ENCODE assay signal across 11 mouse cellular contexts in the genomic region with DNA sequence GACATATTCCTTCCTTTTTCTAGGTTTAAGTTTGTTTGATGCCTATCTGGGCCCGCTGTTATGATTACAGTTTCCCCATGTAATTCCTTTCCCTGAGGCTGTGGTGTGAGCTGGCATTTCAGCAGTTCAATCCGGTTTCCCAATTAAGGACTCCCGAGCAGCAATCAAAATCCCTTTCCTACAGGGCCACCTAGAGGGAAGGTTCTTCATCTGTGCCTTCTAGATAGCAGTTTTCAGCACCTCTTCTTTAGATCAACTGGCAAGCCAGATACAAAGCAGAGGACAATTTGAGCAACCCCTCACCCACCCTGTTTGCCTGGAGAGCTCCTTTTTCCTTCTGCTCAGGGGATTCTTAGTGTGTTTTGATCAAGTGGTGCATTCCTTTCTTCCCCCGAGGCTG. TPM values are rescaled to one million over a fixed set of nuclear protein-coding genes. Genes with fewer than 3 reads are reported as not detected.
DNase-seq lines count a peak whose midpoint lies in the region.
"Had no signal": no experiment of that assay in that cellular context is flagged by ENCODE, and none has a peak within 500 bp of the region (broad histone marks: within the 10 kb centered on the region; RNA-seq: fewer than 3 reads in every experiment).

No protein-coding gene starts in this region.

- no peaks in the 10 kb centered on the region for H3K9me3 ChIP-seq in forebrain, embryonic 10.5 days
- H3K9me3 ChIP-seq: embryonic facial prominence, embryonic 15.5 days; neural tube, embryonic 12.5 days had no signal

- DNase-seq in gastrocnemius, postnatal 10 days, result peak; percentile 31
- no peak for DNase-seq in gastrocnemius, postnatal 4 days (ENCODE audit: low spot score in 2 of 2)
- peak; percentile 21 for DNase-seq in thymus, postnatal 25 days
- no peak for DNase-seq in thymus, postnatal 0 days (ENCODE audit: low spot score)
- DNase-seq in hindlimb bud, embryonic 11.5 days (ENCODE audit: extremely low spot score, low read depth, low spot score), result peak; percentile 76
- DNase-seq in natural killer cell, adult 2 months (ENCODE audit: low spot score in 2 of 2), result no peak
- no peak for DNase-seq in forebrain, embryonic 10.5 days (ENCODE audit: extremely low spot score, low spot score)
- no peak for DNase-seq in yolk sac, embryonic 10.5 days (ENCODE audit: low spot score)

- 79% methylated on average over 4 of the region's 4 CpGs for WGBS in forebrain, embryonic 10.5 days

- H3K27me3 ChIP-seq in forebrain, embryonic 10.5 days (ENCODE audit: poor library complexity, severe bottlenecking), result peaks cover 16% of the 10 kb centered on the region

- no peak overlapping the region for H3K4me3 ChIP-seq in forebrain, embryonic 10.5 days
- H3K4me3 ChIP-seq: embryonic facial prominence, embryonic 15.5 days; neural tube, embryonic 12.5 days had no signal

- peaks cover 43% of the 10 kb centered on the region for H3K36me3 ChIP-seq in forebrain, embryonic 10.5 days (replicated peaks)

- H3K4me1 ChIP-seq in forebrain, embryonic 10.5 days, result no peaks in the 10 kb centered on the region
- H3K4me1 ChIP-seq: embryonic facial prominence, embryonic 15.5 days; neural tube, embryonic 12.5 days had no signal

- no peak overlapping the region for H3K27ac ChIP-seq in forebrain, embryonic 10.5 days
- H3K27ac ChIP-seq: embryonic facial prominence, embryonic 15.5 days; neural tube, embryonic 12.5 days had no signal

RNA-seq across cellular contexts. Expression of a gene that starts 14.0 kb away (rescaled TPM):
- under 1 TPM in 1 of 2 experiments, not detected in 1; 0.14 TPM for total RNA-seq in gastrocnemius, postnatal 10 days (2021)
- under 1 TPM in 1 of 2 experiments, not detected in 1; 0.20 TPM for total RNA-seq in gastrocnemius, postnatal 4 days (2021)
- 0.12 and 0.20 TPM in 2 replicates for polyA plus RNA-seq in thymus, postnatal 0 days (2015; fragmentation: Nextera tagmentation; extraction: Ambion mirVana)
- polyA plus RNA-seq in forebrain, embryonic 10.5 days (2016; fragmentation: Nextera tagmentation; extraction: Ambion mirVana), result 0.14 TPM in 1 of 2 replicates, not detected in the other
- polyA plus RNA-seq: limb, embryonic 11.5 days; neural tube, embryonic 12.5 days had no signal

RNA-seq across cellular contexts. Expression of a gene that starts 22.6 kb away (rescaled TPM):
- total RNA-seq in gastrocnemius, postnatal 10 days (2021), result 1 to 10 TPM; 8.3 to 8.9 TPM
- total RNA-seq in gastrocnemius, postnatal 4 days (2021), result 10 to 100 TPM; 10.4 to 10.9 TPM
- 3.0 and 3.2 TPM in 2 replicates for polyA plus RNA-seq in thymus, postnatal 0 days (2015; fragmentation: Nextera tagmentation; extraction: Ambion mirVana)
- polyA plus RNA-seq in forebrain, embryonic 10.5 days (2016; fragmentation: Nextera tagmentation; extraction: Ambion mirVana), result 7.1 and 7.3 TPM in 2 replicates

Comparison
In these comparisons a context has a peak if more than half of its experiments do, and no peak if none do; other contexts are left out.
1. DNase-seq: peak in gastrocnemius, postnatal 10 days (single experiment), thymus, postnatal 25 days (single experiment) and hindlimb bud, embryonic 11.5 days (single experiment); none in gastrocnemius, postnatal 4 days (0 of 2), thymus, postnatal 0 days (single experiment), natural killer cell, adult 2 months (0 of 2), forebrain, embryonic 10.5 days (single experiment) and yolk sac, embryonic 10.5 days (single experiment).